Mouse (Mus musculus): Measurements from ENCODE around the gene Ddb2. TPM values are rescaled to one million over a fixed set of nuclear protein-coding genes. Genes with fewer than 3 reads are reported as not detected.
A peak's percentile ranks its signal among the peaks of the same experiment; 100 is the strongest.

Ddb2 gene
- total RNA-seq, 2 experiments from 2014 or later, result 11.7 to 14.4 TPM

DNA sequence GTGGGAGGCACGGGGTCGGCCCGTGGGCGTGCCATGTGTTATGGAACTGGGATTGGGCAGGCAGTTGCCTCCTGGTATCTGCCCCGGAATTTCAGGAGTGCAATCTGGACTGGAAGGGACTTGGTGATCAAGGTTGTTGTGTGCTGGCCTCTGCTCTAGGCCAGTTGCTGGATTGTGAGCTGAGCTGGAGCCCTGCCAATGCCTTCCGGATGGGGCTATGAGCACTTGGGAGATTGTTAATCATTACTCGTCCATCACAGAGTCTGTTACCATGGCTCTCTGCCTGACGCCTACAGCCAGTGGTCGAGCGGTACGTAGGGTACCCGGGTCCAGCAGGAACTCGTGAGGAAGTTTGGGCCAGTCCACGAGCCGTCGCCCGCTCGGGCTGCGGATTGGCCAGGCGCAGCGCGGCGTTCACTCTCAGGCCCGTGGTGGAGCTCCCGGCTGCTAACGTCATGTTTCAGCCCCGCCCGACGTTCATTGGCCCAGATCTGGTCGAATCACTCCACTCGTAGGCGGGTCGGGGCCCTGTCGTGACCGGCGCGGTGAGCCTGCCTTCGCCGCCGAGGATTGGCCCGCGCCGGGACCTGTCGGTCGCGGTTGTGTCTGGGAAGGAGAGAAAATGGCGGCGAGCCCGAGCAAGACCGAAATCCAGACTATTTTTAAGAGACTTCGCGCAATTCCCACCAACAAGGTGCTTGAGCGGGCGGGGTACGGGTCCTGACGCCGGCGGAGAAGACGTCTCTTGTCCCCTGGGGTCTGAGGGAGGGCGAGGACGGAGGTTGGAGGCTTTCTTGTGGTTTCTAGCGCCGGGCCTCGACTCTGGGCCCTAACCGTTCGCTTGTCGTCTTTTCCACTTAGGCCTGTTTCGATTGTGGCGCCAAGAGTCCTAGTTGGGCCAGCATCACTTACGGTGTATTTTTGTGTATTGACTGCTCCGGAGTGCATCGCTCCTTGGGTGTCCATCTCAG, 28.2 kb upstream of the Ddb2 start, which contains the start of gene Arfgap2:
Gene Arfgap2, plus strand, starts transcription at position 264 of the 971 bp plus-strand sequence.
- H3K27ac ChIP-seq, result peak within 1 kb of the TSS; percentile 95
- H3K4me3 ChIP-seq, result peak within 1 kb of the TSS; percentile 83
- peak; percentile 97 to 98 for DNase-seq (ENCODE audit: extremely low spot score in 1 of 2, low spot score in 2 of 2)
- TF ChIP-seq CTCF (IDR thresholded peaks at IDR 0.05), result no peak; the same call in 1 of the 2 replicates
- intact Hi-C loops (cut with DNase I), result no loop called here

- H3K27ac ChIP-seq, result peak overlapping the region; percentile 86
- peak overlapping the region; percentile 83 for H3K4me3 ChIP-seq
- DNase-seq (ENCODE audit: extremely low spot score in 1 of 2, low spot score in 2 of 2), result no peak
- no peak for TF ChIP-seq CTCF (IDR thresholded peaks at IDR 0.05)
- intact Hi-C loops (cut with DNase I), result no loop called here
Observed at GRCm38 (mm10) chr2:91263692-91264660, 27.2 kb upstream of the Ddb2 start.

DNA sequence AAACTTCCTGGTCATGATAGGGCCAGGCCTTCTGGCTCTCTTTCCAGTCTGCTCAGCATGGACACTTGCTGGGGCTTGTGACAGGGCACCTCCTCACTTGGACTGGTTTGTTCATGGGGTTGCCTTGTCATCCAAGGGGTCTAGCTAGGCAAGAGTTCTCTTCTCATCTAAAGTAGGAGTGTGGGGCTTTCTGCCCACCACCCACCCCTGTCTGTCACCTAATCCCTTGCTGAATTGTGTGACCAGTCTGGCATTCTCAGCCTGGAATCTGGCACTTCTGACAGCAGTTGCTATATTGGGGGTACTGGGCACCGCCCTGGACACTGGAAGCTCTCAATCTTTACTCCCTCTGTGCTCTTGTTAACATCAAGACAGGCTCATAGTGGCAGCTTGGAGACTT, 22.7 kb upstream of the Ddb2 start:
- Histone ChIP-seq H3K27ac (no peak overlapping the region), H3K4me3 (no peak overlapping the region)
- intact Hi-C loops (cut with DNase I), result loop anchor here (5.0 kb wide), 1 partner anchor 142 kb away; the partner anchor contains the start of gene Mybpc3
- DNase-seq (ENCODE audit: extremely low spot score in 1 of 2, low spot score in 2 of 2), result no peak
- TF ChIP-seq CTCF (IDR thresholded peaks at IDR 0.05), result no peak

DNA sequence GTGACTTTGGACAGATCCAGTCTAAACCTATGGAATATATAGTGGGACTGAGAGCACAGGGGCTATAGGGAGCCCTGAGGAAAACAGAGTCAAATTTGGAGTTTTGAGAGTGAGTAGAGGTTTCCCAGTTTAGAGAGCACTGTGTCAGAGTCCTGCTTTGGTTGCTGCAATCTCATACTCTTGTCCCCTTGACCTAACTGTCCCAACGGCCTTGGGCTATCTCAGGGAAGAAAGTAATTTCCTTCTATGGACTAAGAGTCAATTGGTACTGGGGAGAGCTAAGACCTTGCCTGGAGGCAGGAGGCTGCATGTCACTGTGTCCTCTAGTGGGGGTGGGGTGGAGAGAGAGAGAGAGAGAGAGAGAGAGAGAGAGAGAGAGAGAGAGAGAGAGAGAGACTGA, 22.0 kb upstream of the Ddb2 start:
- Histone ChIP-seq H3K4me3 (no peak overlapping the region), H3K27ac (peak overlapping the region; percentile 79)
- no peak for TF ChIP-seq CTCF (IDR thresholded peaks at IDR 0.05)
- no peak for DNase-seq (ENCODE audit: extremely low spot score in 1 of 2, low spot score in 2 of 2)
- intact Hi-C loops (cut with DNase I), result loop anchor here (5.0 kb wide), 1 partner anchor 142 kb away; the partner anchor contains the start of gene Mybpc3

DNA sequence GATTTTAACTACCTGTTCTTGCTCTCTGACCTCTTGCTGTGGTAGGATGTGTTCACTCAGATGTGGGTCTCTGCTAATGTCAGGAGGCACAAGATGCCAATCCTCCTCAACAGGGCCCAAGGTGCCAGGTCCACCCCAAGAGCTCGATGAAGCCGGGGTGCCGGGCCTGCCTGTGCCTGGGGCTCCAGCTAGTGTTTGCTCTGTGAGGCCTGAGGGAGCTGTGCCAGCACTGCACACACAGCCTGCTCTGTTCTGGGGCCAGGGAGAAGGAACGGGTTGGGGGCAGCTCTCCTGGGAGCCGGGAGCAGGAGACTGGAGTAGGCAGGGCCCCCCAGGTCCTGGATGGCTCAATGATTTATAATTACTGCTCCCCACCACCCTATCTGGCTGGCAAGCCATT, 21.3 kb upstream of the Ddb2 start:
- intact Hi-C loops (cut with DNase I), result loop anchor here (5.0 kb wide), 1 partner anchor 141 kb away; the partner anchor contains the start of gene Mybpc3

DNA sequence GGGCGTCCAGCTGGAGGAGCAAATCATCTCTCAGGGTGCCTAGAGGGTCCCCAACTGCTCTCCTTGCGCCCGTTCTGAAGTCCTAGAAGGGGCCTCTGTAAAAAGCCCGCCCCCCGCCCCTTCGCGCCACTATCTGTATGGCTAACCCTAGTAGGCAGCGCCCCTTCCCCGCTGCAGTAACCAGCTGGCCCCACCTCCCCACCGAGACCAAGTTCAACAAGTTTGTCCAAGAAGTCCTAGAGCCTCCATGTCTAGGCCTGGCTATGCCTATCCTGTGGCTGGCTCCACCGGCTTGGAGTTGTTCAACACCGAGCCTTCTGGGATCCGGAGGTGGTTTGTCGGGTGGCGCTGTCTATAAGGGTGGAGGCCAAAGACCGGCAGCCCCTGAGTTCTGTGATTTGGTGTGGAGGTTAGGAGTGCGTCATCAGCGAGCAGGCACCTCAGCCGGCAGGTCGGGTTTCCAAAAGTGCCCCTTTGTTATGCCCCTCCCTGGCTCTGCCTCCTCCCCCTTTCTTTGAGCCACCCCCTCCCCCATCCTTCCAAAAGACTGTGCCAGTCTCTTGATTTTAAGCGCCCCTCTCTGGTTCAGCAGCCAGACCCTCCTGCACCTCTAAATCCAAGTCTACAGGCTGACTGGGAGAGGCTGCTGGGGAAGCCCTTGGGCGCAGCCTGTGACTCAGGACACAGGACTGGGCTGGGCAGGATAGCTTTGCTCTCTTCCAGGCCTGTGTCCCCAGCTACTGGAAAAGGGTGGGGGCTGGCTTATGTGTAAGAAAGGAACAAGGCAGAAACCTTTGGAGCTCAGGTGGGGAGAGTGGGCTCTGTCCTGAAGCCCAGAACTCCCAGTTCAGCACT, 20.6 kb upstream of the Ddb2 start:
- intact Hi-C loops (cut with DNase I), result loop anchor here (2.0 to 5.0 kb wide), 2 partner anchors 75 to 140 kb away; partner anchors contain the start of genes Madd and Mybpc3
- Histone ChIP-seq H3K27ac (peak overlapping the region; percentile 79), H3K4me3 (peak overlapping the region; percentile 73)
- TF ChIP-seq CTCF (IDR thresholded peaks at IDR 0.05), result no peak
- no peak for DNase-seq (ENCODE audit: extremely low spot score in 1 of 2, low spot score in 2 of 2)

More for the DNA sequence above, 21.3 kb upstream of the Ddb2 start:
- peak in 1 of 2 experiments; percentile 59 for DNase-seq (ENCODE audit: extremely low spot score in 1 of 2, low spot score in 2 of 2)
- TF ChIP-seq CTCF (IDR thresholded peaks at IDR 0.05), result no peak
- peak overlapping the region; percentile 73 for H3K4me3 ChIP-seq
- H3K27ac ChIP-seq, result peak overlapping the region; percentile 79

GRCm38 (mm10) chr2:91256256-91257125, 19.7 kb upstream of the Ddb2 start:
- DNase-seq (ENCODE audit: extremely low spot score in 1 of 2, low spot score in 2 of 2), result peak; percentile 52 to 61
- Histone ChIP-seq H3K4me3 (peak overlapping the region; percentile 73), H3K27ac (peak overlapping the region; percentile 79)
- intact Hi-C loops (cut with DNase I), result loop anchor here (2.0 to 5.0 kb wide), 2 partner anchors 74 to 139 kb away; partner anchors contain the start of genes Madd and Mybpc3
- TF ChIP-seq CTCF (IDR thresholded peaks at IDR 0.05), result no peak

DNA sequence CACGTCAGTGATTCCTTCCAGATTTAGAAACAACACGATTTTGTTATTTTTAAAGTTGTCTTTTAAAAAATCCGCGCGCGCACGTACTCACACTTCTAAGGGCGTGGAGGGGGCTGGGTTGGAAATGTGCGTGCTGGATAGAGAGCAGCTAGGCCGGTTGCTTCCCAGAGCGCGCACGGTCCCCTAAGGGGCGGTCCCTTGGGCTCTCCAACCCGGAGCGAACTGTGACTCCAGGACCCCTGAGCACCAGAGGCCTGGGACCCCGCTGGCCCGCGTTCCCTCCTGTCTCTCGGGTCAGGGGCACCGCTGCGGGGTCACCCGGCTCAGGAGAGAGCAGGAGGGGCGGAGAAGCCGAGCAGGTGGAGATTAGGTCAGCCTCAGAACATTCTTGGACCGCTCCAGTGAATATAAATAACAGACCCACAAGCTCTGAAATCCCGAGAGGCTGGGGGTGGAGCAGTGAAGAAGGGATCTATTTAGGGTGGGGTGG, 18.9 kb upstream of the Ddb2 start, which contains the start of gene Pacsin3:
Gene Pacsin3, plus strand, starts transcription at position 294 of the 490 bp plus-strand sequence.
- Histone ChIP-seq H3K27ac (peak within 1 kb of the TSS; percentile 79), H3K4me3 (peak within 1 kb of the TSS; percentile 73)
- DNase-seq (ENCODE audit: extremely low spot score in 1 of 2, low spot score in 2 of 2), result no peak
- no peak for TF ChIP-seq CTCF (IDR thresholded peaks at IDR 0.05)
- intact Hi-C loops (cut with DNase I), result loop anchor here (2.0 to 5.0 kb wide), 2 partner anchors 73 to 138 kb away; partner anchors contain the start of genes Madd and Mybpc3

DNA sequence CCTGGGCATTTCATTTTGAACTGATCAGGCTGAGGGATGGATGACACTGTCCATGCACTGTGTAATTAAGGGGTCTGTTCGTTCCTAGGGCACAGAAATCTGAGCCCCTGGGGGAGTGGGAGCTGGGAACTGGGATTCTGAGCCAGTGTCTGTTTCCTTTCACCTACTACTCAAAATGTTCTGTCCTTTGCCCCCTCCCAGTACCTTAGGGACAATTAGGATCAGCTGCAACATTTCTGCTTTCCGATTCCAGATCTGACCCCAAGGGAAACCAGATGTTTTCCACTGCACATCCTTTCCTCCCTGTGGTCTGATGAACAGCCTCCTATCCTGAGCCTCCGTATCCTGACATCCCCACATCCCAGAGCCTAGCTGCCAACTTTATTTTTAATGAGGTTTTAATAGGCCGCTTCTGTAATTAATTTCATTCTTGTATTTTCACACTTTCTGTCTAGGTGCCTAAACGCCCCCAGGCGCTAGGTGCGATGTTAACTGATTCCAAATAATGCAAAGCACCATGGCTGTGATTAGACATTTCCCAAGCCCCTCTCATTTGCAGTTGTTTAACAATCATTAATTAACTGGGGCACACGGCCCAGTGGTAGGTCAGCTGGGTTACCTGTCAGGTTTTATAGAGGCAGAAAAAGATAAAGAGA, 18.1 kb upstream of the Ddb2 start:
- no peak for DNase-seq (ENCODE audit: extremely low spot score in 1 of 2, low spot score in 2 of 2)
- TF ChIP-seq CTCF (IDR thresholded peaks at IDR 0.05), result no peak
- Histone ChIP-seq H3K27ac (peak overlapping the region; percentile 48), H3K4me3 (no peak overlapping the region; the same call in 1 of the 2 replicates)
- intact Hi-C loops (cut with DNase I), result loop anchor here (5.0 kb wide), 1 partner anchor 138 kb away; the partner anchor contains the start of gene Mybpc3

Data from left cerebral cortex, adult 2 months (tissue).